Mouse (Mus musculus): ENCODE results near the gene Exosc7. TPM values are rescaled to one million over a fixed set of nuclear protein-coding genes. Genes with fewer than 3 reads are reported as not detected.

The Exosc7 gene
- polyA plus RNA-seq, 1 experiment from 2014 or later = 109 TPM

DNA sequence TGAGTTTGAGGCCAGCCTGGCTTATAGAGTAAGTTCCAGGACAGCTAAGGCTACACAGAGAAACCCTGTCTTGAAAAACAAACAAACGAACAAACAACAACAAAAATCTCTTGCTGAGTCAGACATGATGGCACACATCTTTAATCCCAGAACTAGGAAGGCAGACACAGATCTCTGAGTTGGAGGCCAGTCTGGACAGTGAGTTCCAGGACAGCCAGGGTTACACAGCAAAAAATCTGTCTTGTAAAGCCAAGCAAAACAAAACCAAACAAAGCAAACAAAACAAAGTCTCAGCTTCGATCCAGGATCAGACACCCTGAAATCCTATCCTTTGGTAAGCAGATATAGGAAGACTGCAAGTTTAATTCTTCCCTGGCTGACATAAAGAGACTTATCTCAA is 48.8 kb downstream of the Exosc7 start:
- Histone ChIP-seq H3K4me2 (ENCODE audit: low read depth, severe bottlenecking) (no peak overlapping the region), H3K4me1 (ENCODE audit: control insufficient read depth, insufficient read depth, low read length) (no peaks in the 10 kb centered on the region), H3K4me3 (ENCODE audit: low read depth, low read length) (no peak overlapping the region), H3K27me3 (ENCODE audit: control insufficient read depth, insufficient read depth, low read length) (no peaks in the 10 kb centered on the region), H3K27ac (replicated peaks; ENCODE audit: low read depth, low read length) (no peak overlapping the region), H3K9ac (ENCODE audit: low read length) (no peak overlapping the region), H3K9me3 (ENCODE audit: control insufficient read depth, low read length) (no peaks in the 10 kb centered on the region), H3K36me3 (ENCODE audit: control insufficient read depth, insufficient read depth, low read length) (no peaks in the 10 kb centered on the region)
- 83% methylated on average over 2 of the region's 2 CpGs for WGBS
- DNase-seq (ENCODE audit: low spot score) (no peak), ATAC-seq (ENCODE audit: insufficient number of reproducible peaks, low FRiP score, low TSS enrichment, low read depth) (no peak)

DNA sequence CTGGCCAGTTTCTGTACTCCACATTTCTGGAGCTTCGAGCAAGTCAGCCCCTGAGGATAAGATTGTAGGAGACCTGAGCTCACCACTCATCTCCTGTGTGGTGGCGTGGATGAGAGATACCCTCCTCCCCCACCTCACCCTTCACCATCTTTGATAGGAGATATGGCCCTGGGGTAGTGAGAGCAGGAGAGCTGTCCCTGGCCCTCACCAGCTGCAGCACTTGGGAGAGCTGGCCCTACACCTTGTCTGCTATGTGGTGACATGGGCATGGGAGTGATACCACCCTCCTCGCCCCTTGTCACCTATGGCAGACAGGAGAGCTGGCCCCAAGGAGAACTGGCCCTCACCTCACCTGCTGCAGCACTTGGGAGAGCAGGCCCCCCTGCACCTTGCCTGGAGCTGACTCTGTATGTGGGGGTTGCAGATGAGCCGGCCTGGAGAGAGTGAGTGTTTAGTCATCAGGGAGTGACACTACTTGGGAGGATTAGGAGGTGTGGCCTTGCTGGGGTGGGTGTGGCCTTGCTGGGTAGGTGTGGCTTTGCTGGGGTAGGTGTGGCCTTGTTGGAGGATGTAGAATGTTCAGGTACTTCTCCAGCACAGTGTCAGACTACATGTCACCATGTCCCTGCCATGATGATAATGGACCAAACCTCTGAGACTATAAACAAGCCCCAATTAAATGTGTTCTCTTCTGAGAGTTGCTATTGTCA is 50.1 kb downstream of the Exosc7 start:
- DNase-seq (ENCODE audit: low spot score) (no peak), ATAC-seq (ENCODE audit: insufficient number of reproducible peaks, low FRiP score, low TSS enrichment, low read depth) (0 out of 2 replicates have a peak, but pooled peaks have one; percentile 7)
- H3K27me3 ChIP-seq (ENCODE audit: control insufficient read depth, insufficient read depth, low read length) = no peaks in the 10 kb centered on the region
- H3K9ac ChIP-seq (ENCODE audit: low read length) = no peak overlapping the region
- no peak overlapping the region for H3K27ac ChIP-seq (replicated peaks; ENCODE audit: low read depth, low read length)
- H3K4me3 ChIP-seq (ENCODE audit: low read depth, low read length) = no peak overlapping the region
- no peaks in the 10 kb centered on the region for H3K4me1 ChIP-seq (ENCODE audit: control insufficient read depth, insufficient read depth, low read length)
- no peak overlapping the region for H3K4me2 ChIP-seq (ENCODE audit: low read depth, severe bottlenecking)
- H3K9me3 ChIP-seq (ENCODE audit: control insufficient read depth, low read length) = no peaks in the 10 kb centered on the region
- WGBS = 87% methylated on average over 4 of the region's 4 CpGs
- H3K36me3 ChIP-seq (ENCODE audit: control insufficient read depth, insufficient read depth, low read length) = no peaks in the 10 kb centered on the region

DNA sequence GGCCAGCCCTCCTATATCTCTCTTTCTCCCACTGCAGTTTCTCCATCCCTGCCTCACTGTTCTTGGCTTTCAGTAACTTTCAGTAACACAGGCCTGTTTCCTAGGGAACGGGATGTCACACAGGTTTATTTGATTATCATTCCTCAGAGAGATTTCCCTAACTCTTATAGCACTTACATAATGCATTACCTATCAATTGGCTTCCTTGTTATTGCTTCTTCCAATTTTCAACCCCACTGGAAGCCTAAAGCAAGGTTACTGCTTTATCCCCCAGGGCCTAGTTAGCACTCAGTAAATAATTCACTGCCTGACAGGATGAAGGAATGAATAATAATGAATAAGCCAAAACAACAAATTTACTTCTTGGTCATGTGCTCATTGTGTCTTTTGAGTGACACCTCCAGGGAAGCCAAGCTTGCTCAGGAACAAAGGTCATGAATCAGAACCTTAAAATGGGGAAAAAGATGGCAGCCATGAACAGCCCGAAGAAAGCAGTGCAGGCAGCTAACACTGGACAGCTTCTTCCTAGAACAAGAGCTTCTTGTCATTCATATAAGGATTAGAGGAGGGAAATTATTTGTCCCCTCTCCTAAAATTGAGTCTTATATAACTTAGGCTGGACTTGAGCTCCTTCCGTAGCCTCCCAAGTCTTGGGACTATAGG is 52.9 kb downstream of the Exosc7 start:
- no peaks in the 10 kb centered on the region for H3K36me3 ChIP-seq (ENCODE audit: control insufficient read depth, insufficient read depth, low read length)
- H3K4me1 ChIP-seq (ENCODE audit: control insufficient read depth, insufficient read depth, low read length) = no peaks in the 10 kb centered on the region
- no peaks in the 10 kb centered on the region for H3K9me3 ChIP-seq (ENCODE audit: control insufficient read depth, low read length)
- H3K27ac ChIP-seq (replicated peaks; ENCODE audit: low read depth, low read length) = no peak overlapping the region
- H3K9ac ChIP-seq (ENCODE audit: low read length) = no peak overlapping the region
- DNase-seq (ENCODE audit: low spot score) (no peak), ATAC-seq (ENCODE audit: insufficient number of reproducible peaks, low FRiP score, low TSS enrichment, low read depth) (no peak)
- H3K27me3 ChIP-seq (ENCODE audit: control insufficient read depth, insufficient read depth, low read length) = no peaks in the 10 kb centered on the region
- 84% methylated on average over 3 of the region's 3 CpGs for WGBS
- no peak overlapping the region for H3K4me3 ChIP-seq (ENCODE audit: low read depth, low read length)
- no peak overlapping the region for H3K4me2 ChIP-seq (ENCODE audit: low read depth, severe bottlenecking)

DNA sequence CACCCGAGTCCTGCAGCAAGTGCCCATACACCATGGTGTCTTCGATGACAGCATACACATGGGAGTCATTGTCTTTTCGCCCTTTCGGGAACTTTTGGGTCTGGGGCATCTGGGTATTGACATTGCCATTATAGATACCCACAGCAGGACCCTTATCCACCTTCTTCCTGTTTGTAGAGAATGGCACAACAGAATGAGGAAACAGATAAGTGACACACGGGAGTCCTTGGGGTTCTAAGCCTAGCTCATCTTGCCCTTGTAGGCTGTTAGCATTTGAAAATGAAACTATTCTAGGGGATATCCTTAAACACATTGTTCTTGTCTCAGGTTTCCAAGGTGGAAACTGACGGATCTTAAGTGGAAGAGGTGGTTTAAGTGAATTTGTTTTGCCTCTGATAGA is 60.7 kb downstream of the Exosc7 start:
- Histone ChIP-seq H3K27ac (replicated peaks; ENCODE audit: low read depth, low read length) (no peak overlapping the region), H3K9ac (ENCODE audit: low read length) (no peak overlapping the region), H3K4me1 (ENCODE audit: control insufficient read depth, insufficient read depth, low read length) (no peaks in the 10 kb centered on the region), H3K36me3 (ENCODE audit: control insufficient read depth, insufficient read depth, low read length) (no peaks in the 10 kb centered on the region), H3K9me3 (ENCODE audit: control insufficient read depth, low read length) (no peaks in the 10 kb centered on the region), H3K4me3 (ENCODE audit: low read depth, low read length) (no peak overlapping the region), H3K27me3 (ENCODE audit: control insufficient read depth, insufficient read depth, low read length) (no peaks in the 10 kb centered on the region), H3K4me2 (ENCODE audit: low read depth, severe bottlenecking) (no peak overlapping the region)
- WGBS = 90% methylated on average over 6 of the region's 6 CpGs
- ATAC-seq (ENCODE audit: insufficient number of reproducible peaks, low FRiP score, low TSS enrichment, low read depth) (no peak), DNase-seq (ENCODE audit: low spot score) (no peak)

DNA sequence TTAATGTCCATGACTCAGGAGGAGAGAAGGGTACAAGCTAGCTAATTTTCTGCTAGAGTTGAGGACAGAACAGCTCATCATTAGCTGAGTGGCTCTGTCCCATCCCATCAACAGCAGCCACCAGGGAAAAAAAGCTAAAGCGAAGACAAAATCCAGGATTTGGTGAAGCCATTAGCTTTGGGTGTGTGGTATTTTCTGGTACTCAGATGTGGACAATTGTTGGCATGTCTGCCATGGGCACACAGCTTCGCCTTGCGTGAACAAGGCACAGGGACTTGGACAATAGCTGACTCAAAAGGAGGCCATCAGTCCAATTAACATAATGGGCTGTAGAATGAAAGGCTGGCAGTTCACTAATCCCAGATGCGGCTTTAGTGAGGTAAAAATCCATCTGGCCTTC is 61.3 kb downstream of the Exosc7 start:
- Histone ChIP-seq H3K9me3 (ENCODE audit: control insufficient read depth, low read length) (no peaks in the 10 kb centered on the region), H3K27me3 (ENCODE audit: control insufficient read depth, insufficient read depth, low read length) (no peaks in the 10 kb centered on the region), H3K4me3 (ENCODE audit: low read depth, low read length) (no peak overlapping the region), H3K4me2 (ENCODE audit: low read depth, severe bottlenecking) (no peak overlapping the region), H3K27ac (replicated peaks; ENCODE audit: low read depth, low read length) (no peak overlapping the region), H3K36me3 (ENCODE audit: control insufficient read depth, insufficient read depth, low read length) (no peaks in the 10 kb centered on the region), H3K9ac (ENCODE audit: low read length) (no peak overlapping the region), H3K4me1 (ENCODE audit: control insufficient read depth, insufficient read depth, low read length) (no peaks in the 10 kb centered on the region)
- 63% methylated on average over 4 of the region's 4 CpGs for WGBS
- DNase-seq (ENCODE audit: low spot score) (no peak), ATAC-seq (ENCODE audit: insufficient number of reproducible peaks, low FRiP score, low TSS enrichment, low read depth) (no peak)

DNA sequence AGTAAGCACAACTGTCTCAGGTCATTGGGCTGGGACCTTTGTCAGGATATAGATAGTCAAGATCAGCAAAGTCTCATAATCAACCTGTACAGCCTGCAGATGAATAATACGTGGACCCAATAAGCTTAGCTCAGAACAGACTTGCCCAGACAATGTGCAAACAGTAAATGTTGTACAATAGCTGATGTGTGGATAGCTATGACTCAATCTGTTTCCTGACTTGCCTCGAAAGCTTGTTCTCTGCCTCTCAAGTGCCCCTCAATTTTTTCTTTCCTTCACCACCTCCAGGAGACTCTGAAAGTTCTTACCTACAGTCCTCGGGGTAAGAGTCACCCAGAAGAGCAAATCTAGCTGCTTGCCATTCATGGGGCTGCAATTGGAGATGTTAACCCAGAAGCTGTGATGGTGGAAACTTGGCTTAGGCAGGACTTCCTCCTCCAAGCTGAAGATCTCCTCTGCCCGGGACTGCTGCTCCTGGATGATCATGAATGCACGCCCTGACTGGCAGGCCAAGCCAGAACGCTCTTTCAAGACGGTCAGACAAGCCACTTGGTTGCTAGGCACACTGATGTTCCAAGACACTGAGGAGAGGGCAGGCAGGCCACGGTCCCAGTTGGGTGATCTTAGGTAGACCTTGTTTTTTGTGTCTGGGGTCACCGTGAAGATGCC is 64.5 kb downstream of the Exosc7 start:
- no peak for DNase-seq (ENCODE audit: low spot score)
- Histone ChIP-seq H3K9me3 (ENCODE audit: control insufficient read depth, low read length) (no peaks in the 10 kb centered on the region), H3K36me3 (ENCODE audit: control insufficient read depth, insufficient read depth, low read length) (no peaks in the 10 kb centered on the region), H3K27me3 (ENCODE audit: control insufficient read depth, insufficient read depth, low read length) (no peaks in the 10 kb centered on the region), H3K9ac (ENCODE audit: low read length) (no peak overlapping the region), H3K4me3 (ENCODE audit: low read depth, low read length) (no peak overlapping the region), H3K27ac (replicated peaks; ENCODE audit: low read depth, low read length) (no peak overlapping the region), H3K4me2 (ENCODE audit: low read depth, severe bottlenecking) (no peak overlapping the region), H3K4me1 (ENCODE audit: control insufficient read depth, insufficient read depth, low read length) (no peaks in the 10 kb centered on the region)
- WGBS = 84% methylated on average over 9 of the region's 9 CpGs
- ATAC-seq (ENCODE audit: insufficient number of reproducible peaks, low FRiP score, low TSS enrichment, low read depth) = no peak

DNA sequence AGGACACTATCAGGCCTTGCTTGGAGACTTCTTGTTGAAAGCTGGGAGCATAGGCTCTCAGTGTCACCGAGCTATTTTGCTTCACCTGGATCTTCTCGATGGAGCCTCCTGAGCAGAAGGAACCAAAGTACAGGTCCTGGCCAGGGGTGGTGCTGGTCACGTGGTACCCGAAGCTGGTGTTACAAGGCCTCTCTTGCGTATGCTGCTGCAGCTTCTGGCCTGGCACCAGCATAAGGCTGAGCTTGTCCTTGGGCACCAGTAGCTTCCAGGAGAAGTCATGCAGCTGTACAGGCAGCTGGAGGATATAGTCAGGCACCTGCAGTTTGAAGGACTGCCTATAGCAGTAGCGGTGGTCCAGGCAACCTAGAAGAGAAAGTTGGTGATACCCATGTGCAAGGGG is 67.0 kb downstream of the Exosc7 start:
- WGBS = 91% methylated on average over 6 of the region's 6 CpGs

DNA sequence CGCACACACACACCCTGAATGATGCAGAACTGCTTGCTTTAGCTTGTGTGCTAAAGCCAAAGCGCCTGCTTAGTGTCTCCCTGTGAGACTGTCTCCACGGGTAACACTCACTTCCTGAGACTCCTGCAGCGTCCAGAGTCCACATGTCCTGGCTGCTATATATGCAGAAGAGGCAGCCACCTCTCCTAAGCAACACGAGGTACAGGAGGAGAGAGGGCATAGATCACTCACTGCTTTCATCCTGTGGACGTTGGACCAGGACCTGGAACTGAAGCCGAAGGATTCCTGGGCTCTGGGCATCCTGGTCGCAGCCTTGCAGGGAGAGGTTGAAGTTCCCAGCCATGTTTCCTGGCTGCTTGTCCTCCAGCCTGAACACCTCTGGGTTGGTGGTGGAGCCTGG is 70.2 kb downstream of the Exosc7 start:
- Histone ChIP-seq H3K27ac (replicated peaks; ENCODE audit: low read depth, low read length) (no peak overlapping the region), H3K27me3 (ENCODE audit: control insufficient read depth, insufficient read depth, low read length) (no peaks in the 10 kb centered on the region), H3K4me2 (ENCODE audit: low read depth, severe bottlenecking) (no peak overlapping the region), H3K36me3 (ENCODE audit: control insufficient read depth, insufficient read depth, low read length) (no peaks in the 10 kb centered on the region), H3K9ac (ENCODE audit: low read length) (no peak overlapping the region), H3K4me1 (ENCODE audit: control insufficient read depth, insufficient read depth, low read length) (no peaks in the 10 kb centered on the region), H3K9me3 (ENCODE audit: control insufficient read depth, low read length) (no peaks in the 10 kb centered on the region), H3K4me3 (ENCODE audit: low read depth, low read length) (no peak overlapping the region)
- no peak for DNase-seq (ENCODE audit: low spot score)
- ATAC-seq (ENCODE audit: insufficient number of reproducible peaks, low FRiP score, low TSS enrichment, low read depth) = no peak
- 78% methylated on average over 8 of the region's 8 CpGs for WGBS

More for the DNA sequence above, 67.0 kb downstream of the Exosc7 start:
- H3K4me2 ChIP-seq (ENCODE audit: low read depth, severe bottlenecking) = no peak overlapping the region
- H3K36me3 ChIP-seq (ENCODE audit: control insufficient read depth, insufficient read depth, low read length) = no peaks in the 10 kb centered on the region
- H3K9me3 ChIP-seq (ENCODE audit: control insufficient read depth, low read length) = no peaks in the 10 kb centered on the region
- DNase-seq (ENCODE audit: low spot score) (no peak), ATAC-seq (ENCODE audit: insufficient number of reproducible peaks, low FRiP score, low TSS enrichment, low read depth) (no peak)
- no peak overlapping the region for H3K4me3 ChIP-seq (ENCODE audit: low read depth, low read length)
- H3K4me1 ChIP-seq (ENCODE audit: control insufficient read depth, insufficient read depth, low read length) = no peaks in the 10 kb centered on the region
- no peak overlapping the region for H3K27ac ChIP-seq (replicated peaks; ENCODE audit: low read depth, low read length)
- H3K9ac ChIP-seq (ENCODE audit: low read length) = no peak overlapping the region
- H3K27me3 ChIP-seq (ENCODE audit: control insufficient read depth, insufficient read depth, low read length) = no peaks in the 10 kb centered on the region
